Mouse (Mus musculus) liver, embryonic 14.5 days (tissue): ENCODE measurements around the gene Frmpd4. TPM values are rescaled to one million over a fixed set of nuclear protein-coding genes. Genes with fewer than 3 reads are reported as not detected.

Experiments used
- ATAC-seq: fragments of 200-750 bp; cut with Nextera tagmentation; 2 replicates; pipeline ENCODE4 v1.8.0; 2017; ENCODE audit warnings: moderate number of reproducible peaks, mild to moderate bottlenecking, moderate library complexity; ENCODE audit not compliant: insufficient read depth
- DNase-seq, 3 experiments: peaks; one replicate each; pipeline ENCODE4 v3.0.0-alpha.2; 2012 to 2013; ENCODE audit warnings: low read depth in 3 of 3, low spot score in 3 of 3
- H3K27ac ChIP-seq: fragments of 300-500 bp; sonication (generic); 2 replicates; pipeline ENCODE4 v1.5.1; 2014; ENCODE audit warnings: moderate library complexity, mild to moderate bottlenecking, control low read depth, inconsistent platforms
- H3K27me3 ChIP-seq: fragments of 300-500 bp; sonication (generic); 2 replicates; pipeline ENCODE4 v1.6.1; 2014; ENCODE audit warnings: mild to moderate bottlenecking, low read length, moderate library complexity; ENCODE audit not compliant: control insufficient read depth, insufficient read depth
- H3K36me3 ChIP-seq: fragments of 300-500 bp; sonication (generic); replicated peaks from 2 replicates; pipeline ENCODE4 v1.6.1; 2014; ENCODE audit warnings: low read depth; ENCODE audit not compliant: control insufficient read depth, insufficient read depth
- H3K4me1 ChIP-seq, 2 experiments: fragments of 200-500 bp in 1 of 2; fragments of 300-500 bp in 1 of 2; sonication (generic) in 1 of 2; replicated peaks; 2 replicates each; pipeline ENCODE4 v1.6.1; 2012 to 2014; ENCODE audit warnings: antibody characterized with exemption in 1 of 2, inconsistent platforms in 1 of 2, low read length in 1 of 2; ENCODE audit not compliant: control insufficient read depth in 2 of 2, insufficient read depth in 2 of 2
- H3K4me2 ChIP-seq: fragments of 300-500 bp; sonication (generic); 2 replicates; pipeline ENCODE4 v1.6.1; 2014; ENCODE audit warnings: low read depth, mild to moderate bottlenecking, control low read depth, moderate library complexity
- H3K4me3 ChIP-seq, 2 experiments: fragments of 200-500 bp in 1 of 2; fragments of 300-500 bp in 1 of 2; sonication (generic) in 1 of 2; 2 replicates each; pipeline ENCODE4 v1.5.1; 2012 to 2014; ENCODE audit warnings: low read depth in 2 of 2, low read length in 2 of 2, mild to moderate bottlenecking in 2 of 2, control low read depth in 1 of 2, inconsistent platforms in 1 of 2, moderate library complexity in 1 of 2; ENCODE audit not compliant: insufficient read depth in 1 of 2
- H3K9ac ChIP-seq: fragments of 300-500 bp; sonication (generic); replicated peaks from 2 replicates; pipeline ENCODE4 v1.6.1; 2014; ENCODE audit warnings: mild to moderate bottlenecking, control low read depth, moderate library complexity
- H3K9me3 ChIP-seq: fragments of 300-500 bp; sonication (generic); 2 replicates; pipeline ENCODE4 v1.6.1; 2016; ENCODE audit warnings: low read length, mixed read lengths; ENCODE audit not compliant: control insufficient read depth
- CTCF ChIP-seq: IDR thresholded peaks from 2 replicates; pipeline ENCODE4 v1.5.1; 2016; ENCODE audit warnings: antibody characterized with exemption, low read depth, control low read depth
- EP300 ChIP-seq: IDR thresholded peaks from 2 replicates; pipeline ENCODE4 v1.6.1; 2016; ENCODE audit warnings: antibody characterized with exemption, low read depth
- WGBS: fragments of 180-500 bp; shearing (Covaris S2); extraction: QIAGEN DNeasy Blood & Tissue Kit; methylation state at CpG from one replicate; pipeline ENCODE4 v1.1.7; 2014; ENCODE audit not compliant: insufficient replicate concordance; 5-methylcytosine and 5-hydroxymethylcytosine counted together
- polyA plus RNA-seq, 2 experiments: library from polyadenylated mRNA; depleted of rRNA in 1 of 2; stranded (reverse) in 1 of 2; unstranded in 1 of 2; fragments of >200 nt; fragmentation: Nextera tagmentation in 1 of 2; extraction: Ambion mirVana in 1 of 2; gene quantifications; 2 replicates each; pipeline versions ENCODE4 v1.2.1 to v1.2.3; 2012 to 2014

The Frmpd4 gene
- polyA plus RNA-seq, 2 experiments: under 0.01 TPM; not detected in 1

DNA sequence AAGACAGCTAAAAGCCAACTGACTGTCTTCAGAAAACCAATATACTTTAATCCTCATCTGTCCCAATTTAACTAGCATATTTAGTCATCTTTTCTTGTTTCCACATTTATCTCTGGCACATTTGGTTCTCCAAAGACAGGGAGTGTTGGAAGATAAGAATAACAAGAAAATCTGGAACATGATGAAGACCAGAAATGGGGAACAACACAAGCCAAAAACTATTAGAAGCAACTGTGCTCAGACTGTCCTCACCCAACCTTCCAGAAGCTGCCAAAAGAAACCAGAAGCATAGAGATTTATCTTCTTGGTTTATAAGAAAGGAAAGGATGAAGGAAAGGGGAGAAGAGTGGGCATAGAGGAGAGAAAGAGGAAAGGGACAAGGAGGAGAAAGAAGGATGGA is 748.6 kb downstream of the Frmpd4 start:
- Histone ChIP-seq H3K9me3 (no peaks in the 10 kb centered on the region), H3K27ac (no peak overlapping the region), H3K27me3 (no peaks in the 10 kb centered on the region), H3K4me3 (no peak overlapping the region), H3K4me1 (no peaks in the 10 kb centered on the region), H3K36me3 (no peaks in the 10 kb centered on the region), H3K9ac (no peak overlapping the region), H3K4me2 (no peak overlapping the region)
- no peak for DNase-seq
- no peak for ATAC-seq
- TF ChIP-seq EP300 (no peak), CTCF (no peak)

DNA sequence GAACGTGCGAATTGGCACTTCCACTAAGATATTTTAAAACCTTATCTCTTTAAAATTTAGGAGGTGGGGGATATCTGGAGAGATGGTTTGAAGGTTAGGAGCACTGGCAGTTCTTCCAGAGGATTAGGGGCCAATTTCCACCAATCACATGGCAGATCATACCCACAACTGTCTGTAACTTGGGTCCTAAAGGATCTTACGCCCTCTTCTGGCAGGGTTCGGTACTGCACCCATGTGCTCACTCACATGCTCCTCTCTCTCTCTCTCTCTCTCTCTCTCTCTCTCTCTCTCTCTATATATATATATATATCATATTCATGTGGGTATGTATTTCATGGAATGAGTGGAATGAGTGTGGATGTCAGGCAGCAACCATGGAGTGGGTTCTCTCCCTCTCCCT is 759.7 kb downstream of the Frmpd4 start:
- no peak for ATAC-seq
- H3K27me3 ChIP-seq: no peaks in the 10 kb centered on the region
- H3K9me3 ChIP-seq: no peaks in the 10 kb centered on the region
- no peaks in the 10 kb centered on the region for H3K36me3 ChIP-seq
- DNase-seq: peak in 1 of 3 experiments; percentile 1
- H3K27ac ChIP-seq: no peak overlapping the region
- H3K9ac ChIP-seq: no peak overlapping the region
- no peak overlapping the region for H3K4me2 ChIP-seq
- TF ChIP-seq EP300 (no peak), CTCF (peak; percentile 67)
- no peak overlapping the region for H3K4me3 ChIP-seq
- 35% methylated on average over 4 of the region's 4 CpGs for WGBS
- no peaks in the 10 kb centered on the region for H3K4me1 ChIP-seq

DNA sequence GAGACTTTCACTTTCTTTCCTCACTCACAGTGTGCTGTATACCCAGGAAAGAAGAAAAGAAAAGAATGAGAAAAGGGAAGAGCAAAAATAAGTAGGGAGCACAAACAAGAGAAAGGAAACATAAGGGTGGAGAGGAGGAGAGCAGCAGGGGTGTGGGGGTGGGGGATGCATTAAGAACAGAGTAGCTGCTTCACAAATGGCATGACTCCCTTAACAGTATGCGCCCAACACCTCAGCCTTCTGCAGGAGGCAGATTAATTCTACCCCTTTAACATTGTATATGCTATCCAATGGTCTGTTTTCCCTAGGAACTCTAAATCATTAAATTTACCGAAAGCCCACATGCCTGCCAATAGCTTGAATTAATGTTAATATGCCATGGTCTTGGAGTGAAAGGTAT is 766.9 kb downstream of the Frmpd4 start:
- Histone ChIP-seq H3K27me3 (no peaks in the 10 kb centered on the region), H3K4me2 (no peak overlapping the region), H3K4me3 (no peak overlapping the region), H3K36me3 (no peaks in the 10 kb centered on the region), H3K27ac (no peak overlapping the region), H3K4me1 (no peaks in the 10 kb centered on the region), H3K9me3 (no peaks in the 10 kb centered on the region), H3K9ac (no peak overlapping the region)
- ATAC-seq (no peak), DNase-seq (no peak)
- 54% methylated on average over 2 of the region's 2 CpGs for WGBS
- TF ChIP-seq CTCF (no peak), EP300 (no peak)

DNA sequence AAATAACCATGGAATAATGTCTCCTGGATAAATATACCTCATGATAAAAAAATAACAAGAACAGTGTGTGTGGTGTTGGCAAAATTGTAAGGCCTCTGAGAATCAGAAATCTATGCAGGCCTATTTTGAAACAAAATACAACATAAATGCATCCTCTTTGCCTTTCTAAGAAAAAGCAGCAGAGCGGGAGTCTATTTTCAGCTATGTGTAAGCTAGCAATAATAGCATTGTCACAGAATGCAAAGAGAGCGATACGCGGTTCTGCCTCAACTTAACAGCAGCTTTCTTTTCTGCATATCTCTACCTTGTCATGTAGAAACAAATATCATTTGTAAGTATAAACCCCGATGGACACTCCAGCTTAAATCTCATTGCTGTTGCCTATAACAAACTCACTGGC is 768.5 kb downstream of the Frmpd4 start:
- Histone ChIP-seq H3K4me1 (no peaks in the 10 kb centered on the region), H3K36me3 (no peaks in the 10 kb centered on the region), H3K27me3 (no peaks in the 10 kb centered on the region), H3K27ac (no peak overlapping the region), H3K9me3 (no peaks in the 10 kb centered on the region), H3K4me3 (no peak overlapping the region), H3K4me2 (no peak overlapping the region), H3K9ac (no peak overlapping the region)
- DNase-seq (no peak), ATAC-seq (no peak)
- TF ChIP-seq CTCF (no peak), EP300 (no peak)
- WGBS: 70% methylated on average over 5 of the region's 5 CpGs

DNA sequence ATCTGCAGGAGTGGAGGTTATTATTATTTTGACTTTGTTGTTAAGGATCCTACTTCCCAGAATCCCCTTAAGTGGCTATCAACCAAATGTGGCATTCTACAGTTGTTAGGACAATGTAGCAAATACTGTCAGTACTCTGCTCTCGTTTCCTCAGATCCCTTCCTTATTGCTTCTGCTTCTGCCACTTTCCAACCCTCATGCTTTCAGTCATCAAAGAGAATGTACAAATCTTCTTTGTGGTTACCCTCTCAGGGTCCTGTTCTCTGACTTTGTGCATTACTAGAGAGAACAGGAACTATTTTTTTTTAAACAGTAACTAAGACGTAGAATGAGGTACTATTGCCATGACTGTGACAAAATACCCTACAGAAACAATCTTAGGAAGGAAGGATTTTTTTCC is 788.3 kb downstream of the Frmpd4 start:
- H3K4me2 ChIP-seq: no peak overlapping the region
- no peak overlapping the region for H3K9ac ChIP-seq
- H3K4me1 ChIP-seq: no peaks in the 10 kb centered on the region
- no peak overlapping the region for H3K27ac ChIP-seq
- no peak overlapping the region for H3K4me3 ChIP-seq
- H3K27me3 ChIP-seq: no peaks in the 10 kb centered on the region
- no peak for DNase-seq
- WGBS: 42% methylated on average over 2 of the region's 2 CpGs
- no peaks in the 10 kb centered on the region for H3K36me3 ChIP-seq
- ATAC-seq: no peak
- TF ChIP-seq CTCF (no peak), EP300 (no peak)
- no peaks in the 10 kb centered on the region for H3K9me3 ChIP-seq

DNA sequence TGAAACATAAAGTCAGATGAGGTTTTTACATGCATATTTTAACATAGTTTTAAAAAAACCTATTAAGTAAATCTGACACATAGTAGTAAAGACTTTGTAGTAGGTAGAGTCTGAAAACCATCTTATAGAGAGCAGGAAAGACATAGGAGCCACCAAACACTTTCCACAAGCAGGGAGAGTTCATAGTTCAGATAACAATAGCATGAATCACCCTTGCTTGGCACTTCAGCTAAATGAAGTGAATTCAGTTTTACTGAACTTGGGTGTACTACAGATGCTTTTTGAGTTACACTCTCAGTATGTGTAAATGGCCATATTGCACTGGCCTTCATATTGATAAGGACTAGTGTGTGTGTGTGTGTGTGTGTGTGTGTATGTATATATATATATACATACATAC is 793.5 kb downstream of the Frmpd4 start:
- no peak overlapping the region for H3K9ac ChIP-seq

More for the DNA sequence above, 793.5 kb downstream of the Frmpd4 start:
- H3K4me3 ChIP-seq: no peak overlapping the region
- H3K27me3 ChIP-seq: no peaks in the 10 kb centered on the region
- no peak for DNase-seq
- no peaks in the 10 kb centered on the region for H3K9me3 ChIP-seq
- H3K36me3 ChIP-seq: no peaks in the 10 kb centered on the region
- H3K4me1 ChIP-seq: no peaks in the 10 kb centered on the region
- TF ChIP-seq CTCF (no peak), EP300 (no peak)
- ATAC-seq: no peak
- H3K4me2 ChIP-seq: no peak overlapping the region
- H3K27ac ChIP-seq: no peak overlapping the region
